Mouse (Mus musculus) megakaryocyte, embryonic 14.5 days (primary cell): Measurements from ENCODE around the gene Ilk. TPM values are rescaled to one million over a fixed set of nuclear protein-coding genes. Genes with fewer than 3 reads are reported as not detected.
A peak's percentile ranks its signal among the peaks of the same experiment; 100 is the strongest.

Experiments used
- H3K27me3 ChIP-seq: replicated peaks from 2 replicates; pipeline ENCODE3; 2012; ENCODE audit warnings: inconsistent platforms
- H3K36me3 ChIP-seq: replicated peaks from 2 replicates; pipeline ENCODE3; 2012; ENCODE audit warnings: low read length, inconsistent platforms, mixed read lengths
- H3K4me1 ChIP-seq: 2 replicates; pipeline ENCODE4 v1.6.1; 2012; ENCODE audit warnings: inconsistent platforms
- H3K4me3 ChIP-seq: replicated peaks from 2 replicates; pipeline ENCODE3; 2012; ENCODE audit warnings: moderate library complexity, mild to moderate bottlenecking, inconsistent platforms
- H3K9me3 ChIP-seq: 2 replicates; pipeline ENCODE4 v1.6.1; 2012; ENCODE audit warnings: inconsistent platforms
- FLI1 ChIP-seq: IDR thresholded peaks from 2 replicates; pipeline ENCODE4 v1.6.1; 2012; ENCODE audit warnings: low read length, inconsistent platforms, mixed read lengths
- GATA1 ChIP-seq: IDR thresholded peaks from 3 replicates; pipeline ENCODE4 v1.6.1; 2012; ENCODE audit warnings: mixed read lengths, low read length, inconsistent platforms, borderline replicate concordance
- polyA plus RNA-seq: library from polyadenylated mRNA; stranded (reverse); fragments of >175 nt; gene quantifications from 2 replicates; pipeline ENCODE4 v1.2.3, GENCODE M21; 2012; ENCODE audit warnings: low replicate concordance; ENCODE audit not compliant: insufficient read depth

The Ilk gene
- polyA plus RNA-seq, 1 experiment, result 241 TPM

DNA sequence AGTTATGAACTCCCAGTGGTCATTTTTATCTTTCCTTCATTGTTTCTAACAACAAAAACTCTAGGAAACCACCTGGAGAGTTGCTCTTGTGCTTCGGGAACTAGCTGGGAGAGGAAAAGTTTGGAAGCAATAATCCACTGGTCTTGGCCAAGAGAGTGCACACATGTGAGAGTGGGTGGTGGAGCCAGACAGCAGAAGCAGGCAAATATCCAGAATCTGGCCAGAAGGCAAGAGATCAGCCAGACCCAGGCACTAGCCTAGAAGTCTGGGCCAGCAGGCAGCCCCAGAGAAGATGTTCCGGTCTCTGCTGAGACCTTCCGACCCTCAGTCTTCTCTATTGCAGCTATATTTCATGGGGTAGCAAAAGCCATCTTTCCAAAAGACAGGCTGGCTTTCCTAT is 33.6 kb downstream of the Ilk start:
- H3K27me3 ChIP-seq, result peaks cover 63% of the 10 kb centered on the region
- H3K4me3 ChIP-seq, result no peak overlapping the region
- no peaks in the 10 kb centered on the region for H3K36me3 ChIP-seq
- TF ChIP-seq FLI1 (no peak), GATA1 (no peak)
- H3K4me1 ChIP-seq, result peaks cover 24% of the 10 kb centered on the region
- 0 out of 2 replicates have a peak, but pooled peaks cover 3% of the 10 kb centered on the region for H3K9me3 ChIP-seq

DNA sequence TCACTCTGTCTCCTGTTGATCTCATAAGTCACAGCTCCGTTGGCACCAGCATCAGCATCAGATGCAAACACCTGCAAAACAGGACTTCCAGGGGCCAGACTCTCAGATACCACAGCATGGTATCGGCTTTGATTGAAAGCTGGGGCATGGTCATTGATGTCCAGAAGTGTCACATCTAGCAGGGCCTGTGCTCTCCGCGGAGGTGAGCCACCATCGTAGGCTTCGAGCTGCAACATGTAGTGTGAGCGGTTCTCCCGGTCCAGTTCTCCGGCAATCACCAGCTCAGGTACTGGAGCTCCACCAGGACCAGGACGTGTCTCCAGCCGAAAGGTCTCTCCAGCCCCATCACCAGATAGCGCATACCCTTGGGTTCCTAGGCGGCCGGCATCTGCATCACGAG is 35.9 kb downstream of the Ilk start:
- Histone ChIP-seq H3K27me3 (peaks cover 60% of the 10 kb centered on the region), H3K4me1 (peaks cover 20% of the 10 kb centered on the region), H3K36me3 (no peaks in the 10 kb centered on the region), H3K4me3 (no peak overlapping the region), H3K9me3 (no peaks in the 10 kb centered on the region)
- no peak for TF ChIP-seq GATA1
- no peak for TF ChIP-seq FLI1

DNA sequence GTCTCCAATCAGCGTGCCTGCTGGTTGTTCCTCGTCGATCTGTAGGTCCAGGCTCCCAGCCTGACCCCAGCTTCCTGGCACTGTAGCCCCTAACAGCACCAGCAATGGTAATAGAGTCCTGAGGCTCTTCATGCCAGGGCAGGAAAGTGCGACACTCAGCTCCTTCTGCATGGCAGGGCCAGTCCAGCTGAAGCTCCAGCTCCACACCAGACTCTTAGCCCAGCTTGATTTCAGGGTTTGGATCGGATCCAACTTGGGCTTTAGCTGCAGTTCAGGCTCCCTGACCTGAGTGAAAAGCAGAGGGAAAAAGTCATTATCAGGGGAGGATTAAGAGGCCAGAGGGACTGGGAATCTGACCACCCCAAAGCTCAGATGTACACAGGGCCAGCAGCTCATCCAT is 36.6 kb downstream of the Ilk start:
- TF ChIP-seq FLI1 (no peak), GATA1 (no peak)
- peaks cover 56% of the 10 kb centered on the region for H3K27me3 ChIP-seq
- no peaks in the 10 kb centered on the region for H3K9me3 ChIP-seq
- no peak overlapping the region for H3K4me3 ChIP-seq
- H3K4me1 ChIP-seq, result peaks cover 20% of the 10 kb centered on the region
- no peaks in the 10 kb centered on the region for H3K36me3 ChIP-seq

DNA sequence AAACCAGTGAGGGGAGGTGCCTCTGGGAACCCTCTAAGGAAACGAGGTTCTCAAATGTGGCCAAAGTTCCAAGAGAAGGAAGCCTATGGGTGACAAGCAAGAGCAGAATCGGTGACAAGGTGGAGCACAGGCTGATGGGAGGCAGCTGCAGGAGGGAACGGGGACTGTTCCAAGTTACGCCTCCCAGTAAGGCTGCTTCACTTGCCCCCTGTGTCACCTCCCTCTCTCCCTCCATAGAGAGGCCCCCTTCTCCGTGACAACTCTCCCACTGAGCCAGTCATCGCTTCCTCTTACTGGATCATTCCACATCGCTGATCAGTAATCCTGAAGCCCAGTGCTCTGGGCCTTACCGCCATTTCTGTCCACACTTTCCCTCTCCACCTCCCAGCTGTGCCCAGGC is 38.3 kb downstream of the Ilk start:
- TF ChIP-seq FLI1 (no peak), GATA1 (no peak)
- H3K4me1 ChIP-seq, result peaks cover 29% of the 10 kb centered on the region
- no peaks in the 10 kb centered on the region for H3K9me3 ChIP-seq
- peaks cover 64% of the 10 kb centered on the region for H3K27me3 ChIP-seq
- H3K4me3 ChIP-seq, result peak overlapping the region; percentile 69
- no peaks in the 10 kb centered on the region for H3K36me3 ChIP-seq

DNA sequence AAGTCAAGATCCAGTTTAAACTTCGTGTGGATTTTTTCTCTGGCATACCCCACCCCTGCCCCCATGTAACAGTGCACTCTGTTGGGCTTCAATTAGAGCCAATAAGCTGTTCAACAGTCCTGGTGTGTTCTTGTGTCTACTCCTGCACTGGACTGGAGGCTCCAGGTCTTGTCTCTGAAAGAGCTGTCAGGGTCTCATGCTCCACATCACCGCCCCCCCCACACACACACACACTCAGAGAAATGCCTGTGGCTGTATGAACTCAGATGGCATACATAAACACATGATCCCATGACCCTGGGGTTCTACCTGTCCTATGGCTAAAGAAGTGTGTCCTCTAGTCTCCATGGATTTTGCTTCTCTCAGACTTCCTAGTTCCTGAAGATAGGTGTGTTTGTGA is 39.6 kb downstream of the Ilk start:
- Histone ChIP-seq H3K36me3 (no peaks in the 10 kb centered on the region), H3K4me3 (no peak overlapping the region), H3K9me3 (no peaks in the 10 kb centered on the region), H3K4me1 (peaks cover 33% of the 10 kb centered on the region), H3K27me3 (peaks cover 65% of the 10 kb centered on the region)
- no peak for TF ChIP-seq GATA1
- no peak for TF ChIP-seq FLI1

DNA sequence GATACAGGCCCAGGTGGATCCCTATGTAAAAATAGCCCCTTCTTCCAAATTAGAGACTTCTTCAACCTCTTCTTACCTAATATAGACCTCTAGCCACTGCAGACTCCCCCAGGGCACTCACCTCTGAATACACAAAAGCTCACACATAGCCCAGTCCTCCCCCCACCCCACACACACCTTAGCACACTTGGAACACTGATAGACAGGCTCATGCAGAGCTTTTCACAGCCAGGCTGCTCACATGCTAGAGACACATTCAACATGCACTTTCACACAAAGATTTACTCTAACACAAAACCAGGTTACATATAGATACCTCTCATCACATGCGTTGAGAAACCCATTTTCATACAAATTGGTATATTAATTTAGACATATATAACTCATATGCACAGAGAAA is 40.9 kb downstream of the Ilk start:
- H3K27me3 ChIP-seq, result peaks cover 61% of the 10 kb centered on the region
- no peak overlapping the region for H3K4me3 ChIP-seq
- peaks cover 36% of the 10 kb centered on the region for H3K4me1 ChIP-seq
- H3K9me3 ChIP-seq, result no peaks in the 10 kb centered on the region
- no peaks in the 10 kb centered on the region for H3K36me3 ChIP-seq
- no peak for TF ChIP-seq FLI1
- TF ChIP-seq GATA1, result no peak

DNA sequence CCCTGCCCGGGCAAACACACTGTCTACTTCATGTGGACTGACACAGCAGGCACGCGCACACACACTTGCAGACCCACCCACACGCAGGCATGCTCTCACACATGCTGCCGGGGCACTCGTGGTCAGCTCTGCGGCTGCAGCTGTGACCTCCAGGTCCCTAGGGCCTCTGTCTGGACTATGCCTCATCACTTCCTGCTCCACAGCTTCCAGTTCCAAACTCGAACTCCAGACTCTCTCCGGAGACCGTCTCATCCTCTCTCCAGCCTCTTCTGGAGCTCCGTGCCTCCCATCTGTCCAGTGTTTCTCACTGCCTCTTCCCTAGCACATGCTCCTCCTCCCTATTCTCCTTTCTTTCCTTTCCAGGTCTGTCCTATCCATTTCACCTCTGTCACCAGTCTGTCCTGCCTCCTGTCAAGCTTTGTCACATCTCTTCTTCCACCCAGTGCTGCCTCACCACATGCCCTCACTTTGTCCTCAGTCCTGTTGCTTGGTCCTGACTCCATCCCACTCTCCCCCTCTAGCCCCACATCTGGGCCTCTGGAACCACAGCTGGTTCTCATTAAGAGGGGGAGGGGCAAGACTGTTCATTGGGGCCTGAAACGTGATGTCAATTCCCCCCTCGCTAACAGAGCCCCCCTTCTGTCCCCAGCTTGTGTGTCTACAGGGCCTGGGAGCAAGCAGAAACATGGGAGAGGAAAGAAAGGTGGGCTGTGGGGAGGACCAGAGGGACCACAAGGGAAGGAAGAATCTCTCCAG is 41.6 kb downstream of the Ilk start:
- Histone ChIP-seq H3K27me3 (peaks cover 61% of the 10 kb centered on the region), H3K9me3 (no peaks in the 10 kb centered on the region), H3K4me3 (peak overlapping the region; percentile 87), H3K4me1 (peaks cover 42% of the 10 kb centered on the region), H3K36me3 (no peaks in the 10 kb centered on the region)
- TF ChIP-seq FLI1, result no peak
- TF ChIP-seq GATA1, result no peak

DNA sequence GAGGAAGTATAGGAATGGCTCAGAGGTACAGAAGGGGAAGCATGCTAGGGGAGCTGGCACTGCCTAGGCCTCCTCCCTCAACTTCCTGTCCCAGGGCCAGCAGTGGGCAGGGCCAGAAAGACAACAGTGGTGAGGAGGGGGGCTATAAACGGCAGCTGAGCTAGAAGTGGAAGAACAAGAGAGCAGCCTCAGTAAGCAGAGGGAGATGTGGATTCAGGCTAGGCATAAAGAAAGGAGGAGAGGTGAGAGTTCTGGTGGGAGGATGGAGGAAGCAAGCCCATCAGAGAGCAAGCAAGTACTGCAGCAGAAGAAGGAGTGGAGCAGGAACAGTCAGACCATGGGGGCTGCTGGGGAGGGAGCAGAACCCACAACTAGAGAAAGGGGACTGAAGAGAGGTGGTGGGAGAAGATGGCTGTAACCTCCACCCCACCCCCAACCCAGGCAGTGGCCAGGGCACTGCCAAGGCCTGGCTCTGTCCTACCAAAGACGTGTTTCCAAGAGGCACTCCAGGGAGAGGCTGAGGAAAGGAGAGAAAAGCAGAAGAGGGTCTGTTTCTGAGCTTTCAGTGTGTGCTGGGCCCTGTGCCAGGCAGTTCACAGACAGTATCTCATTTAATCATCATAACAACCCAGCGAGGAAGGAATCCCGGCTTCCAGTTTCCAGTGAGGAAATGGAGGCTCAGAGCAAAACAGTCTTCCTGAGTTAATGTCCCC is 42.3 kb downstream of the Ilk start:
- no peaks in the 10 kb centered on the region for H3K36me3 ChIP-seq
- peaks cover 65% of the 10 kb centered on the region for H3K27me3 ChIP-seq
- H3K9me3 ChIP-seq, result no peaks in the 10 kb centered on the region
- peaks cover 42% of the 10 kb centered on the region for H3K4me1 ChIP-seq
- TF ChIP-seq FLI1, result no peak
- no peak for TF ChIP-seq GATA1
- H3K4me3 ChIP-seq, result peak overlapping the region; percentile 68

DNA sequence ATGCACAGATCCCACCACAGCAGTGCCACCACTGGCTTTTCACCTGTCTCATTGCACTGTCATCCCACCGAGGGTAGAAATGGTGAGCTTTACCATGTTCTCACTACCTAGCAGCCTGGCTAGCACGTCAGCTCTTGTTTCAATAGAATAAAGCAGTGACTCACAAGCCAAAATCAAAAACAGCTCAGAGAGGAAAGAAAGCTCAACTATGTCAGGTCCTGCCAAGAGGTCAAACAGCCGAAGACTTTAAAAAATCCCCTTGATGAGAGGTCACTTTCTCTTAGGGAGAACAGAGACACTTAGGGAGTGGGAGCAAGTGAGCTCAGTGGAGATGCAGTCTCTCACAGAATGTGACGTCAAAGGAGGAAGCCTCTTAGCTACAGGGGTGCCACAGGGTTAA is 47.5 kb downstream of the Ilk start:
- Histone ChIP-seq H3K27me3 (peaks cover 88% of the 10 kb centered on the region), H3K36me3 (no peaks in the 10 kb centered on the region), H3K9me3 (0 out of 2 replicates have a peak, but pooled peaks cover 3% of the 10 kb centered on the region), H3K4me1 (peaks cover 37% of the 10 kb centered on the region), H3K4me3 (no peak overlapping the region)
- TF ChIP-seq FLI1, result no peak
- no peak for TF ChIP-seq GATA1

DNA sequence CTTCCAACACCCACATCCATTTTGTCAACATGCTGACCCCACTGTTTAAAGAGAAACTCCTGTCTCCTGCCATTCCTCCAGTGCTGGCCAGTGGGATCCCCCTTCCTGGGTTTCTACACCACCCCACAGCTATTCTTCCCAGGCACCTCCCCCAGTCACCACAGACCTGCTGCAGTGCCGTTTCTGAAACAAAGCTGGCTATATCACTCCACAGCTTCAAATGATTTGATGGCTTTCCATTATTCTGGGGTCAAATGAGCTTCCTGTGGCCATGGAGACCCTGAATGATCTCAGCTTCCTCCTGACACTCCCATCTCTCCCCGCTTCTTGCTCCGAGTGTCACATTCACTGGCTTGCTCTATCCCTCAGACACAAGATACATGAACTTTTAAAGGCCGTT is 48.2 kb downstream of the Ilk start:
- H3K4me3 ChIP-seq, result no peak overlapping the region
- H3K36me3 ChIP-seq, result no peaks in the 10 kb centered on the region
- H3K27me3 ChIP-seq, result peaks cover 91% of the 10 kb centered on the region
- TF ChIP-seq FLI1, result no peak
- no peak for TF ChIP-seq GATA1
- H3K4me1 ChIP-seq, result peaks cover 30% of the 10 kb centered on the region
- 0 out of 2 replicates have a peak, but pooled peaks cover 3% of the 10 kb centered on the region for H3K9me3 ChIP-seq
